Mouse (Mus musculus) olfactory bulb, adult 2 months (tissue): ENCODE measurements around the gene Srsf3.

Experiments used
- CTCF ChIP-seq: fragments of 200-500 bp; IDR thresholded peaks from 2 replicates; pipeline ENCODE4 v1.5.1; 2012; ENCODE audit warnings: low read depth, mild to moderate bottlenecking, low read length, moderate library complexity; ENCODE audit not compliant: insufficient read depth
- POLR2A ChIP-seq: fragments of 200-500 bp; IDR thresholded peaks from 2 replicates; pipeline ENCODE4 v1.6.1; 2012; ENCODE audit warnings: mild to moderate bottlenecking, low read depth, low read length, moderate library complexity; ENCODE audit not compliant: insufficient read depth

GRCm38 (mm10) chr17:29046863-29047262 is 14.4 kb downstream of the Srsf3 start:
- TF ChIP-seq CTCF (no peak), POLR2A (no peak)
